In genomic region chr12:119376879-119377278, GRCm38 (mm10) we compare ENCODE assay signal across 15 mouse cellular contexts.
DNase-seq lines count a peak whose midpoint lies in the region; ATAC-seq and TF ChIP-seq lines count a peak whose summit lies in the region.
"Had no signal": no experiment of that assay in that cellular context is flagged by ENCODE, and none has a peak within 500 bp of the region (broad histone marks: within the 10 kb centered on the region; RNA-seq: fewer than 3 reads in every experiment).

No protein-coding gene starts in this region.

- H3K27me3 ChIP-seq in kidney, embryonic 15.5 days = no peaks in the 10 kb centered on the region
- no peaks in the 10 kb centered on the region for H3K27me3 ChIP-seq in CH12.LX (replicated peaks)
- no peaks in the 10 kb centered on the region for H3K27me3 ChIP-seq in limb, embryonic 14.5 days (ENCODE audit: control insufficient read depth, insufficient read depth, low read length)
- H3K27me3 ChIP-seq: limb, embryonic 12.5 days had no signal

- DNase-seq in kidney, adult 11 months = no peak
- DNase-seq in CH12.LX (ENCODE audit: extremely low read depth) = peak; percentile 72
- peak; percentile 33 for DNase-seq in limb, embryonic 14.5 days (ENCODE audit: low spot score)
- no peak for DNase-seq in thymus, postnatal 10 days (ENCODE audit: low spot score in 2 of 2)
- no peak for DNase-seq in gastrocnemius, postnatal 10 days
- DNase-seq: cerebellum, postnatal 10 days; gastrocnemius, postnatal 25 days; heart, postnatal 36 days; lung, adult 2 months; midbrain, embryonic 14.5 days had no signal

- no peak; the same call in 1 of the 2 replicates for TF ChIP-seq RAD21 in CH12.LX (IDR thresholded peaks at IDR 0.05; ENCODE audit: low read depth, low read length)

- no peak overlapping the region for H3K4me3 ChIP-seq in kidney, embryonic 15.5 days (replicated peaks)
- no peak overlapping the region for H3K4me3 ChIP-seq in CH12.LX (replicated peaks in 1 of 3; ENCODE audit: low read depth in 2 of 3, low read length in 2 of 3, poor library complexity in 1 of 3)
- H3K4me3 ChIP-seq in bone marrow macrophage, adult 2 months (ENCODE audit: insufficient read depth, low read length) = no peak overlapping the region
- H3K4me3 ChIP-seq in limb, embryonic 14.5 days (replicated peaks; ENCODE audit: low read length) = no peak overlapping the region
- H3K4me3 ChIP-seq: limb, embryonic 12.5 days had no signal

- no peaks in the 10 kb centered on the region for H3K9me3 ChIP-seq in kidney, embryonic 15.5 days (replicated peaks)
- H3K9me3 ChIP-seq in CH12.LX (replicated peaks; ENCODE audit: low read length) = no peaks in the 10 kb centered on the region
- no peaks in the 10 kb centered on the region for H3K9me3 ChIP-seq in limb, embryonic 14.5 days (ENCODE audit: control insufficient read depth, low read length)
- H3K9me3 ChIP-seq: limb, embryonic 12.5 days had no signal

- no peaks in the 10 kb centered on the region for H3K79me2 ChIP-seq in CH12.LX (replicated peaks; ENCODE audit: control insufficient read depth, extremely low read depth, insufficient read depth, poor library complexity, severe bottlenecking)

- H3K27ac ChIP-seq in kidney, embryonic 15.5 days = no peak overlapping the region
- peak overlapping the region; percentile 78 for H3K27ac ChIP-seq in CH12.LX (ENCODE audit: insufficient read depth, low read depth)
- H3K27ac ChIP-seq in bone marrow macrophage, adult 2 months (ENCODE audit: insufficient read depth, low read depth, low read length) = peak overlapping the region; percentile 53
- no peak overlapping the region for H3K27ac ChIP-seq in limb, embryonic 14.5 days (replicated peaks; ENCODE audit: low read depth, low read length)
- H3K27ac ChIP-seq: limb, embryonic 12.5 days had no signal

- no peak for TF ChIP-seq CTCF in CH12.LX (conservative IDR thresholded peaks at IDR 0.05 in 1 of 2, IDR thresholded peaks at IDR 0.05 in 1 of 2; ENCODE audit: low read depth in 2 of 2, low read length in 2 of 2)
- TF ChIP-seq CTCF in bone marrow macrophage, adult 2 months (IDR thresholded peaks at IDR 0.05; ENCODE audit: low read depth, low read length) = no peak

- TF ChIP-seq EP300 in CH12.LX (IDR thresholded peaks at IDR 0.05; ENCODE audit: low read length) = peak; percentile 92

- no peak overlapping the region for H3K4me2 ChIP-seq in kidney, embryonic 15.5 days
- H3K4me2 ChIP-seq in CH12.LX (ENCODE audit: insufficient read depth, low read depth, poor library complexity, severe bottlenecking) = no peak overlapping the region
- H3K4me2 ChIP-seq in limb, embryonic 14.5 days (replicated peaks; ENCODE audit: low read depth, low read length, severe bottlenecking) = no peak overlapping the region
- H3K4me2 ChIP-seq: limb, embryonic 12.5 days had no signal

- H3K9ac ChIP-seq in kidney, embryonic 15.5 days = no peak overlapping the region
- H3K9ac ChIP-seq in CH12.LX (ENCODE audit: insufficient read depth, low read depth) = peak overlapping the region; percentile 18
- H3K9ac ChIP-seq in limb, embryonic 14.5 days (ENCODE audit: low read depth, low read length, severe bottlenecking) = no peak overlapping the region
- H3K9ac ChIP-seq: limb, embryonic 12.5 days had no signal

- no peaks in the 10 kb centered on the region for H3K4me1 ChIP-seq in kidney, embryonic 15.5 days
- peaks cover 0 to 23% of the 10 kb centered on the region in 2 experiments; a peak in 2 of 4 replicates for H3K4me1 ChIP-seq in CH12.LX (ENCODE audit: control insufficient read depth in 1 of 2, insufficient read depth in 2 of 2)
- H3K4me1 ChIP-seq in bone marrow macrophage, adult 2 months (ENCODE audit: control insufficient read depth, insufficient read depth, low read length) = peaks cover 4% of the 10 kb centered on the region
- H3K4me1 ChIP-seq in limb, embryonic 14.5 days (ENCODE audit: control insufficient read depth, insufficient read depth, low read length) = no peaks in the 10 kb centered on the region
- H3K4me1 ChIP-seq: limb, embryonic 12.5 days had no signal

- ATAC-seq in kidney, embryonic 15.5 days (replicated peaks; ENCODE audit: low FRiP score) = peak; percentile 73
- ATAC-seq in limb, embryonic 14.5 days (ENCODE audit: low FRiP score, low read depth) = no peak; the same call in 1 of the 2 replicates
- ATAC-seq: activated CD4-positive, CD25-positive, alpha-beta regulatory T cell, adult 4 months; intestine, embryonic 16.5 days had no signal

- TF ChIP-seq POLR2A in CH12.LX (IDR thresholded peaks at IDR 0.05; ENCODE audit: low read depth, low read length) = no peak
- TF ChIP-seq POLR2A in bone marrow macrophage, adult 2 months (IDR thresholded peaks at IDR 0.05; ENCODE audit: borderline replicate concordance, low read depth, low read length) = no peak
- no peak for TF ChIP-seq POLR2A in limb, embryonic 14.5 days (IDR thresholded peaks at IDR 0.05; ENCODE audit: borderline replicate concordance, extremely low read depth, insufficient read depth, insufficient read length)

- in situ Hi-C loops in CH12.LX (cut with MboI; ENCODE audit: low pct_ligation_motif_present, low pct_unique_long_range_greater_than_20kb, low sequenced_read_pairs) = no loop called here

- no peaks in the 10 kb centered on the region for H3K36me3 ChIP-seq in kidney, embryonic 15.5 days
- H3K36me3 ChIP-seq in CH12.LX (replicated peaks in 1 of 2; ENCODE audit: control insufficient read depth in 1 of 2, insufficient read depth in 1 of 2, low read length in 1 of 2) = no peaks in the 10 kb centered on the region
- H3K36me3 ChIP-seq in limb, embryonic 14.5 days (ENCODE audit: control insufficient read depth, insufficient read depth, low read length) = no peaks in the 10 kb centered on the region
- H3K36me3 ChIP-seq: limb, embryonic 12.5 days had no signal

- dilution Hi-C loops in CH12.LX (cut with MboI; ENCODE audit: extremely low pct_ligation_motif_present, extremely low pct_unique_long_range_greater_than_20kb, low sequenced_read_pairs) = no loop called here

TF ChIP-seq in CH12.LX, 34 proteins besides CTCF, POLR2A, EP300 and RAD21:
- TF ChIP-seq MEF2A (IDR thresholded peaks at IDR 0.05; ENCODE audit: borderline replicate concordance, low read depth, low read length) (peak; percentile 71; the same call in 1 of the 2 replicates), E2F4 (IDR thresholded peaks at IDR 0.05; ENCODE audit: insufficient replicate concordance, low read depth, low read length) (no peak), PAX5 (IDR thresholded peaks at IDR 0.05; ENCODE audit: low read length) (no peak), ETS1 (conservative IDR thresholded peaks at IDR 0.05; ENCODE audit: low read depth, low read length) (peak; percentile 74), TCF12 (IDR thresholded peaks at IDR 0.05; ENCODE audit: low read depth, low read length) (no peak), CHD2 (IDR thresholded peaks at IDR 0.05; ENCODE audit: low read length) (peak; percentile 57; the same call in 1 of the 2 replicates), MAFK (IDR thresholded peaks at IDR 0.05; ENCODE audit: insufficient replicate concordance, low read length) (no peak), RCOR1 (conservative IDR thresholded peaks at IDR 0.05; ENCODE audit: low read depth, low read length) (peak; percentile 79; the same call in 1 of the 2 replicates), IRF4 (IDR thresholded peaks at IDR 0.05; ENCODE audit: low read depth, low read length) (peak; percentile 60), ZNF384 (IDR thresholded peaks at IDR 0.05; ENCODE audit: low read depth, low read length) (no peak), USF1 (IDR thresholded peaks at IDR 0.05; ENCODE audit: low read depth, low read length) (no peak), MXI1 (IDR thresholded peaks at IDR 0.05; ENCODE audit: low read depth, low read length) (no peak), HCFC1 (IDR thresholded peaks at IDR 0.05; ENCODE audit: low read depth, low read length) (0 out of 2 replicates have a peak, but pooled peaks have one; percentile 15), MAX (IDR thresholded peaks at IDR 0.05; ENCODE audit: low read length) (peak; percentile 70), CHD1 (IDR thresholded peaks at IDR 0.05; ENCODE audit: low read depth, low read length) (no peak), TBP (conservative IDR thresholded peaks at IDR 0.05; ENCODE audit: low read depth, low read length) (0 out of 2 replicates have a peak, but pooled peaks have one; percentile 28), NELFE (IDR thresholded peaks at IDR 0.05; ENCODE audit: low read depth, low read length) (0 out of 2 replicates have a peak, but pooled peaks have one; percentile 26), MYC (IDR thresholded peaks at IDR 0.05; ENCODE audit: low read depth, low read length) (peak; percentile 74), MAZ (IDR thresholded peaks at IDR 0.05; ENCODE audit: low read depth, low read length) (no peak), POLR2AphosphoS2 (IDR thresholded peaks at IDR 0.05; ENCODE audit: low read depth, low read length) (no peak), UBTF (IDR thresholded peaks at IDR 0.05; ENCODE audit: low read depth, low read length) (no peak), GABPA (IDR thresholded peaks at IDR 0.05; ENCODE audit: insufficient replicate concordance, low read depth, low read length) (no peak), JUN (IDR thresholded peaks at IDR 0.05; ENCODE audit: insufficient read depth, low read depth, low read length) (peak; percentile 94), ZKSCAN1 (IDR thresholded peaks at IDR 0.05; ENCODE audit: borderline replicate concordance, low read depth, low read length) (no peak), BHLHE40 (IDR thresholded peaks at IDR 0.05; ENCODE audit: low read depth, low read length) (peak; percentile 40), USF2 (conservative IDR thresholded peaks at IDR 0.05; ENCODE audit: low read depth, low read length) (no peak), JUND (conservative IDR thresholded peaks at IDR 0.05; ENCODE audit: low read depth, low read length) (peak; percentile 86), SIN3A (IDR thresholded peaks at IDR 0.05; ENCODE audit: low read length) (0 out of 2 replicates have a peak, but pooled peaks have one; percentile 43), KAT2A (IDR thresholded peaks at IDR 0.05; ENCODE audit: insufficient replicate concordance, low read length) (no peak), ELF1 (IDR thresholded peaks at IDR 0.05; ENCODE audit: low read depth, low read length) (no peak; the same call in 1 of the 2 replicates)

Comparison
In these comparisons a context has a peak if more than half of its experiments do, and no peak if none do; other contexts are left out.
1. H3K27ac ChIP-seq: peak in CH12.LX (single experiment) and bone marrow macrophage, adult 2 months (single experiment); none in kidney, embryonic 15.5 days (single experiment) and limb, embryonic 14.5 days (single experiment).
2. DNase-seq: peak in CH12.LX (single experiment) and limb, embryonic 14.5 days (single experiment); none in kidney, adult 11 months (single experiment), thymus, postnatal 10 days (0 of 2) and gastrocnemius, postnatal 10 days (single experiment).